Mouse (Mus musculus) embryonic fibroblast, embryonic 13.5 days (primary cell): ENCODE measurements around the gene Cd177.

Source experiments
- CTCF ChIP-seq: IDR thresholded peaks from 2 replicates; pipeline ENCODE4 v1.5.1; 2011; ENCODE audit warnings: mild to moderate bottlenecking, control low read depth, low read length, moderate library complexity, borderline replicate concordance; ENCODE audit not compliant: insufficient read depth
- POLR2A ChIP-seq: IDR thresholded peaks from 2 replicates; pipeline ENCODE4 v1.6.1; 2011; ENCODE audit warnings: low read depth, mild to moderate bottlenecking, control low read depth, low read length, moderate library complexity

DNA sequence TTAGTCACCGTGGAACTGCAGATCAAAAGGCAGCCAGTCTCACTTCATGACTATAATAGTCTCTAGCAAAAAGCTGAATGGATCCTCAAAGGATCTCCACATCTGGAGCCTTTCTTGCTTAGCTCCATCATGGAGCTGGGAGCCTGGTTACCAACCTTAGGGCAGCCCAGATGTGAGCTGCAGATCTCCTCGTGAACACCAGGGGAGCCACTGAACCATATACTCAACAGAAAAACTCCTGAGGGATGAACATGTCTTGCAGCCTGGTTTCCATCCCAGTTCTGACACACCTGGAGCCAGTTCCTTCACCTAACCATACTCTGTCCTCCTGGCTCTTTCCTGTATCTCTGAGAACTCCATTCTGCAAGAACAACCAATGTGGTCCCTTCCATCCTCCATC is 16.0 kb upstream of the Cd177 start:
- TF ChIP-seq CTCF (no peak), POLR2A (no peak)
